Mouse (Mus musculus): ENCODE data around the gene Tmem131.

DNA sequence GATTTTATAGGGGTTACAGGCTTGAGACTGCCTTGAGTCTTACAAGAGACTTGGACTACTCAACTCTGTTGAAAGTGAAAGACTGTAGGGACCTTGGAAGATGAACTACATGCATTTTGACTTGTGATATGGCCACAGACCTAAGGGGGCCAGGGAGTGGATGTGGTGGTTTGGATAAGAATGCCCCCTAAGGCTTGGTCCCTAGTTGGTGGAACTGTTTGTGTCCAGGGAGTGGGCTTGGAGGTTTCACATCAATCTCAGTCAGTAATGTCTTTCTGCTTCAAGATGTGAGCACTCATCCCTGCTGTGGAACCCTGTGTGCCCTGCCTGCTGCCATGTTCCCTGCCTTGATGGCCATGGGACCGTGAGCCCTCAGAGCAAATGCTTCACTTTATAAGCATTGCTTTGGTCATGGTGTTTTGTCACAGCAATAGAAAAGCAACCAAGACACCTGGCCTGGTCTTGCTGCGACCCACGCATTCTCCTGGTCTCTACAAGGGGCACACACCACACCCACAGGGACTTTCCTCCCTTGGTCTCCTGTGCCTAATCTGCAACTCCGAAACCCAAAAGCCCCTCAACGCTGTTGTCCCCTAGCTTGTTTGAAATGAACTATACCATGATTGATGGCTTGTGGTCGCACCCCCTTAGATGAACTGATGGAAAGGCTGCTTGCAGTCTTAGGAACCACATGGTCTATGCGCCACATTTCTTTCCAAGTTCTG lies 137.1 kb downstream of the Tmem131 start:
- no peak for TF ChIP-seq CTCF (IDR thresholded peaks at IDR 0.05; ENCODE audit: low read depth, low read length)
- no peak for TF ChIP-seq POLR2AphosphoS5 (IDR thresholded peaks at IDR 0.05; ENCODE audit: insufficient replicate concordance, low read depth, low read length)
- TF ChIP-seq GATA1 (IDR thresholded peaks at IDR 0.05; ENCODE audit: borderline replicate concordance, low read length) = no peak

Measured in G1E (cell line).